Mouse (Mus musculus): ENCODE measurements around the gene Ltbp3. TPM values are rescaled to one million over a fixed set of nuclear protein-coding genes. Genes with fewer than 3 reads are reported as not detected.

The Ltbp3 gene
- polyA plus RNA-seq, 1 experiment from 2014 or later, result 52.3 TPM

- peaks cover 51% of the 10 kb centered on the region for H3K4me1 ChIP-seq (replicated peaks; ENCODE audit: control insufficient read depth, insufficient read depth, low read length)
- under 1% methylated on average over 31 of the region's 37 CpGs for WGBS
Observed at GRCm38 (mm10) chr19:5729444-5729815, 11.3 kb upstream of the Ltbp3 start, which contains the start of gene Fam89b. Gene Fam89b, minus strand, starts transcription at chr19:5729653.

GRCm38 (mm10) chr19:5730314-5731186 is 10.2 kb upstream of the Ltbp3 start:
- Histone ChIP-seq H3K4me2 (ENCODE audit: low read depth, low read length) (peak overlapping the region; percentile 90), H3K27ac (ENCODE audit: low read length) (no peak overlapping the region), H3K36me3 (ENCODE audit: control insufficient read depth, insufficient read depth, low read length) (no peaks in the 10 kb centered on the region), H3K9me3 (ENCODE audit: control insufficient read depth, low read length) (no peaks in the 10 kb centered on the region), H3K4me3 (ENCODE audit: low read length) (peak overlapping the region; percentile 78), H3K27me3 (ENCODE audit: control insufficient read depth, insufficient read depth, low read depth, low read length) (no peaks in the 10 kb centered on the region; the same call in 1 of the 2 replicates), H3K9ac (ENCODE audit: low read length) (peak overlapping the region; percentile 82), H3K4me1 (replicated peaks; ENCODE audit: control insufficient read depth, insufficient read depth, low read length) (peaks cover 40% of the 10 kb centered on the region)
- 72% methylated on average over 29 of the region's 29 CpGs for WGBS
- ATAC-seq (ENCODE audit: low read depth), result no peak

More at GRCm38 (mm10) chr19:5729444-5729815, 11.3 kb upstream of the Ltbp3 start, which contains the start of gene Fam89b:
- Histone ChIP-seq H3K27ac (ENCODE audit: low read length) (peak within 1 kb of the TSS; percentile 90), H3K4me2 (ENCODE audit: low read depth, low read length) (peak within 1 kb of the TSS; percentile 94), H3K9ac (ENCODE audit: low read length) (peak within 1 kb of the TSS; percentile 96), H3K4me3 (ENCODE audit: low read length) (peak within 1 kb of the TSS; percentile 87), H3K9me3 (ENCODE audit: control insufficient read depth, low read length) (no peaks in the 10 kb centered on the region), H3K27me3 (ENCODE audit: control insufficient read depth, insufficient read depth, low read depth, low read length) (no peaks in the 10 kb centered on the region), H3K36me3 (ENCODE audit: control insufficient read depth, insufficient read depth, low read length) (no peaks in the 10 kb centered on the region)
- ATAC-seq (ENCODE audit: low read depth), result peak; percentile 82

- Histone ChIP-seq H3K9me3 (ENCODE audit: control insufficient read depth, low read length) (no peaks in the 10 kb centered on the region), H3K4me1 (replicated peaks; ENCODE audit: control insufficient read depth, insufficient read depth, low read length) (peaks cover 35% of the 10 kb centered on the region), H3K9ac (ENCODE audit: low read length) (peak overlapping the region; percentile 82), H3K36me3 (ENCODE audit: control insufficient read depth, insufficient read depth, low read length) (no peaks in the 10 kb centered on the region), H3K27ac (ENCODE audit: low read length) (peak overlapping the region; percentile 38; the same call in 1 of the 2 replicates), H3K4me3 (ENCODE audit: low read length) (peak overlapping the region; percentile 78), H3K27me3 (ENCODE audit: control insufficient read depth, insufficient read depth, low read depth, low read length) (no peaks in the 10 kb centered on the region; the same call in 1 of the 2 replicates), H3K4me2 (ENCODE audit: low read depth, low read length) (peak overlapping the region; percentile 90)
- peak; percentile 84 for ATAC-seq (ENCODE audit: low read depth)
- WGBS, result under 1% methylated on average over 47 of the region's 47 CpGs
Observed at GRCm38 (mm10) chr19:5731264-5731978, 9.3 kb upstream of the Ltbp3 start.

GRCm38 (mm10) chr19:5734325-5734724 is 6.4 kb upstream of the Ltbp3 start:
- Histone ChIP-seq H3K4me2 (ENCODE audit: low read depth, low read length) (no peak overlapping the region), H3K4me3 (ENCODE audit: low read length) (no peak overlapping the region), H3K27me3 (ENCODE audit: control insufficient read depth, insufficient read depth, low read depth, low read length) (no peaks in the 10 kb centered on the region; the same call in 1 of the 2 replicates), H3K27ac (ENCODE audit: low read length) (no peak overlapping the region), H3K9me3 (ENCODE audit: control insufficient read depth, low read length) (no peaks in the 10 kb centered on the region), H3K9ac (ENCODE audit: low read length) (no peak overlapping the region), H3K4me1 (replicated peaks; ENCODE audit: control insufficient read depth, insufficient read depth, low read length) (peaks cover 15% of the 10 kb centered on the region), H3K36me3 (ENCODE audit: control insufficient read depth, insufficient read depth, low read length) (no peaks in the 10 kb centered on the region)
- 80% methylated on average over 9 of the region's 9 CpGs for WGBS
- no peak for ATAC-seq (ENCODE audit: low read depth)

- 52% methylated on average over 2 of the region's 2 CpGs for WGBS
- no peak overlapping the region for H3K4me2 ChIP-seq (ENCODE audit: low read depth, low read length)
- H3K4me3 ChIP-seq (ENCODE audit: low read length), result no peak overlapping the region
- H3K9me3 ChIP-seq (ENCODE audit: control insufficient read depth, low read length), result no peaks in the 10 kb centered on the region
- ATAC-seq (ENCODE audit: low read depth), result no peak
- H3K9ac ChIP-seq (ENCODE audit: low read length), result no peak overlapping the region
- peak overlapping the region; percentile 100 for H3K27ac ChIP-seq (ENCODE audit: low read length)
- H3K36me3 ChIP-seq (ENCODE audit: control insufficient read depth, insufficient read depth, low read length), result no peaks in the 10 kb centered on the region
- H3K4me1 ChIP-seq (replicated peaks; ENCODE audit: control insufficient read depth, insufficient read depth, low read length), result peaks cover 31% of the 10 kb centered on the region
- no peaks in the 10 kb centered on the region; the same call in 1 of the 2 replicates for H3K27me3 ChIP-seq (ENCODE audit: control insufficient read depth, insufficient read depth, low read depth, low read length)
Observed at GRCm38 (mm10) chr19:5739446-5739845, 1.3 kb upstream of the Ltbp3 start.

- Histone ChIP-seq H3K9me3 (ENCODE audit: control insufficient read depth, low read length) (no peaks in the 10 kb centered on the region), H3K36me3 (ENCODE audit: control insufficient read depth, insufficient read depth, low read length) (0 out of 2 replicates have a peak, but pooled peaks cover 2% of the 10 kb centered on the region), H3K4me2 (ENCODE audit: low read depth, low read length) (peak overlapping the region; percentile 95), H3K27ac (ENCODE audit: low read length) (peak overlapping the region; percentile 100), H3K4me3 (ENCODE audit: low read length) (peak overlapping the region; percentile 84), H3K27me3 (ENCODE audit: control insufficient read depth, insufficient read depth, low read depth, low read length) (no peaks in the 10 kb centered on the region), H3K4me1 (replicated peaks; ENCODE audit: control insufficient read depth, insufficient read depth, low read length) (peaks cover 40% of the 10 kb centered on the region), H3K9ac (ENCODE audit: low read length) (peak overlapping the region; percentile 85)
- peak; percentile 84 for ATAC-seq (ENCODE audit: low read depth)
- WGBS, result under 1% methylated on average over 50 of the region's 55 CpGs
Observed at GRCm38 (mm10) chr19:5741641-5742240, 1.0 kb downstream of the Ltbp3 start.

- H3K27ac ChIP-seq (ENCODE audit: low read length), result peak overlapping the region; percentile 100
- ATAC-seq (ENCODE audit: low read depth), result peak; percentile 21
- no peaks in the 10 kb centered on the region for H3K9me3 ChIP-seq (ENCODE audit: control insufficient read depth, low read length)
- peak overlapping the region; percentile 84 for H3K4me3 ChIP-seq (ENCODE audit: low read length)
- H3K4me2 ChIP-seq (ENCODE audit: low read depth, low read length), result peak overlapping the region; percentile 95
- WGBS, result 3% methylated on average over 32 of the region's 32 CpGs
- H3K9ac ChIP-seq (ENCODE audit: low read length), result peak overlapping the region; percentile 85
- peaks cover 40% of the 10 kb centered on the region for H3K4me1 ChIP-seq (replicated peaks; ENCODE audit: control insufficient read depth, insufficient read depth, low read length)
- no peaks in the 10 kb centered on the region for H3K27me3 ChIP-seq (ENCODE audit: control insufficient read depth, insufficient read depth, low read depth, low read length)
- 0 out of 2 replicates have a peak, but pooled peaks cover 2% of the 10 kb centered on the region for H3K36me3 ChIP-seq (ENCODE audit: control insufficient read depth, insufficient read depth, low read length)
Observed at GRCm38 (mm10) chr19:5742241-5742641, 1.5 kb downstream of the Ltbp3 start.

- Histone ChIP-seq H3K27ac (ENCODE audit: low read length) (no peak overlapping the region), H3K4me1 (replicated peaks; ENCODE audit: control insufficient read depth, insufficient read depth, low read length) (peaks cover 40% of the 10 kb centered on the region), H3K9me3 (ENCODE audit: control insufficient read depth, low read length) (no peaks in the 10 kb centered on the region), H3K36me3 (ENCODE audit: control insufficient read depth, insufficient read depth, low read length) (peaks cover 2% of the 10 kb centered on the region; the same call in 1 of the 2 replicates), H3K9ac (ENCODE audit: low read length) (peak overlapping the region; percentile 85), H3K4me2 (ENCODE audit: low read depth, low read length) (peak overlapping the region; percentile 95), H3K27me3 (ENCODE audit: control insufficient read depth, insufficient read depth, low read depth, low read length) (no peaks in the 10 kb centered on the region), H3K4me3 (ENCODE audit: low read length) (peak overlapping the region; percentile 84)
- no peak for ATAC-seq (ENCODE audit: low read depth)
- WGBS, result 37% methylated on average over 5 of the region's 5 CpGs
Observed at GRCm38 (mm10) chr19:5743576-5743975, 2.9 kb downstream of the Ltbp3 start.
